Mouse (Mus musculus) layer of hippocampus, adult 2 months (tissue): Measurements from ENCODE around the gene Phf13. TPM values are rescaled to one million over a fixed set of nuclear protein-coding genes. Genes with fewer than 3 reads are reported as not detected.

Experiments used
- DNase-seq, 2 experiments: peaks; one replicate each; pipeline ENCODE4 v3.0.0; 2022; ENCODE audit warnings: low spot score in 2 of 2
- H3K27ac ChIP-seq: fragments of 200-600 bp; 2 replicates; pipeline ENCODE4 v1.8.1; 2022
- H3K4me3 ChIP-seq: fragments of 200-600 bp; 2 replicates; pipeline ENCODE4 v1.8.1; 2022; ENCODE audit warnings: mild to moderate bottlenecking
- CTCF ChIP-seq: fragments of 200-600 bp; conservative IDR thresholded peaks from 2 replicates; pipeline ENCODE4 v1.8.1; 2022; ENCODE audit warnings: antibody characterized with exemption, mild to moderate bottlenecking, moderate library complexity
- total RNA-seq, 2 experiments: library from RNA; stranded (reverse); gene quantifications; 2 replicates each; pipeline ENCODE4 v1.2.3; 2021

The Phf13 gene
- total RNA-seq, 2 experiments from 2014 or later, result 10.5 to 10.8 TPM

GRCm38 (mm10) chr4:152028456-152028855 lies 32.4 kb upstream of the Phf13 start:
- H3K4me3 ChIP-seq, result peak overlapping the region; percentile 85
- no peak for DNase-seq
- no peak for TF ChIP-seq CTCF
- H3K27ac ChIP-seq, result no peak overlapping the region

- Histone ChIP-seq H3K27ac (peak within 1 kb of the TSS; percentile 92), H3K4me3 (peak within 1 kb of the TSS; percentile 85)
- DNase-seq, result peak; percentile 96 to 98
- no peak for TF ChIP-seq CTCF
These were observed 31.5 kb upstream of the Phf13 start, which contains the start of gene Zbtb48 for GRCm38 (mm10) chr4:152027524-152027923. Gene Zbtb48 (minus strand): TSS chr4:152027671.

GRCm38 (mm10) chr4:152026751-152027508 lies 30.9 kb upstream of the Phf13 start:
- peak overlapping the region; percentile 85 for H3K4me3 ChIP-seq
- H3K27ac ChIP-seq, result peak overlapping the region; percentile 92
- peak in 1 of 2 experiments; percentile 30 for DNase-seq
- no peak for TF ChIP-seq CTCF

GRCm38 (mm10) chr4:152024525-152024924 lies 28.5 kb upstream of the Phf13 start:
- no peak overlapping the region for H3K4me3 ChIP-seq
- no peak for TF ChIP-seq CTCF
- H3K27ac ChIP-seq, result no peak overlapping the region
- no peak for DNase-seq

- Histone ChIP-seq H3K4me3 (no peak overlapping the region), H3K27ac (no peak overlapping the region)
- TF ChIP-seq CTCF, result no peak
- DNase-seq, result no peak
These were observed 26.4 kb upstream of the Phf13 start for GRCm38 (mm10) chr4:152022506-152022905.

- TF ChIP-seq CTCF, result 0 out of 2 replicates have a peak, but pooled peaks have one; percentile 4
- H3K4me3 ChIP-seq, result no peak overlapping the region
- no peak for DNase-seq
- no peak overlapping the region for H3K27ac ChIP-seq
These were observed 25.6 kb upstream of the Phf13 start for GRCm38 (mm10) chr4:152021568-152022097.

- TF ChIP-seq CTCF, result no peak
- Histone ChIP-seq H3K4me3 (no peak overlapping the region), H3K27ac (no peak overlapping the region)
- no peak for DNase-seq
These were observed 24.0 kb upstream of the Phf13 start for GRCm38 (mm10) chr4:152020024-152020423.

- Histone ChIP-seq H3K4me3 (no peak overlapping the region), H3K27ac (no peak overlapping the region)
- DNase-seq, result no peak
- TF ChIP-seq CTCF, result no peak
These were observed 23.0 kb upstream of the Phf13 start for GRCm38 (mm10) chr4:152019073-152019472.

GRCm38 (mm10) chr4:152013036-152013813 lies 17.2 kb upstream of the Phf13 start:
- H3K4me3 ChIP-seq, result no peak overlapping the region

GRCm38 (mm10) chr4:152012109-152012508 lies 16.1 kb upstream of the Phf13 start:
- no peak for TF ChIP-seq CTCF
- Histone ChIP-seq H3K4me3 (no peak overlapping the region), H3K27ac (no peak overlapping the region)
- DNase-seq, result no peak

More at GRCm38 (mm10) chr4:152013036-152013813, 17.2 kb upstream of the Phf13 start:
- DNase-seq, result no peak
- H3K27ac ChIP-seq, result no peak overlapping the region
- no peak for TF ChIP-seq CTCF

GRCm38 (mm10) chr4:152011171-152011760 lies 15.2 kb upstream of the Phf13 start:
- Histone ChIP-seq H3K27ac (peak overlapping the region; percentile 32), H3K4me3 (peak overlapping the region; percentile 93)
- no peak for TF ChIP-seq CTCF

GRCm38 (mm10) chr4:152010707-152011134 lies 14.7 kb upstream of the Phf13 start:
- Histone ChIP-seq H3K4me3 (peak overlapping the region; percentile 93), H3K27ac (peak overlapping the region; percentile 97)
- no peak for DNase-seq
- no peak for TF ChIP-seq CTCF

More at GRCm38 (mm10) chr4:152011171-152011760, 15.2 kb upstream of the Phf13 start:
- no peak for DNase-seq
